Mouse (Mus musculus) kidney, adult 2 months (tissue): ENCODE measurements around the gene Adap2. TPM values are rescaled to one million over a fixed set of nuclear protein-coding genes. Genes with fewer than 3 reads are reported as not detected.
"Not testable (repeated sequence)": the region's sequence is repeated elsewhere in the genome, so short reads cannot be mapped to it uniquely, and the experiment has no call there.

ENCODE experiments used
- DNase-seq: peaks from one replicate; pipeline ENCODE4 v3.0.0; 2021
- H3K27ac ChIP-seq: fragments of 200-500 bp; 2 replicates; pipeline ENCODE4 v1.5.1; 2012; ENCODE audit warnings: low read depth, low read length, control low read depth, inconsistent platforms; ENCODE audit not compliant: insufficient read depth
- H3K27me3 ChIP-seq: fragments of 200-500 bp; replicated peaks from 2 replicates; pipeline ENCODE4 v1.6.1; 2012; ENCODE audit warnings: mild to moderate bottlenecking, moderate library complexity, low read length, inconsistent platforms; ENCODE audit not compliant: control insufficient read depth, insufficient read depth
- H3K36me3 ChIP-seq: fragments of 200-500 bp; 2 replicates; pipeline ENCODE4 v1.6.1; 2012; ENCODE audit warnings: mild to moderate bottlenecking, moderate library complexity, low read length, inconsistent platforms; ENCODE audit not compliant: control insufficient read depth, insufficient read depth
- H3K4me1 ChIP-seq: fragments of 200-500 bp; 2 replicates; pipeline ENCODE4 v1.6.1; 2011; ENCODE audit warnings: low read length; ENCODE audit not compliant: control insufficient read depth, insufficient read depth
- H3K4me3 ChIP-seq: fragments of 200-500 bp; 2 replicates; pipeline ENCODE4 v1.5.1; 2011; ENCODE audit warnings: mild to moderate bottlenecking, low read depth, low read length, control low read depth; ENCODE audit not compliant: insufficient read depth
- CTCF ChIP-seq: fragments of 200-500 bp; conservative IDR thresholded peaks from 2 replicates; pipeline ENCODE4 v1.5.1; 2011; ENCODE audit warnings: low read depth, mild to moderate bottlenecking, control low read depth, low read length, moderate library complexity, mixed read lengths; ENCODE audit not compliant: insufficient read depth, insufficient read length
- POLR2A ChIP-seq: fragments of 200-500 bp; IDR thresholded peaks from one replicate; pipeline ENCODE4 v1.6.1; 2011; ENCODE audit warnings: low read depth, low read length, control low read depth
- WGBS: fragments of 180-500 bp; shearing (Covaris S2); methylation state at CpG from one replicate; pipeline ENCODE4 v1.1.7; 2018; 5-methylcytosine and 5-hydroxymethylcytosine counted together
- polyA plus RNA-seq: library from polyadenylated mRNA; depleted of rRNA; stranded (reverse); fragments of >200 nt; gene quantifications from 2 replicates; pipeline ENCODE4 v1.2.3, GENCODE M21; 2012

Adap2 gene
- polyA plus RNA-seq, 1 experiment = 26.8 TPM

DNA sequence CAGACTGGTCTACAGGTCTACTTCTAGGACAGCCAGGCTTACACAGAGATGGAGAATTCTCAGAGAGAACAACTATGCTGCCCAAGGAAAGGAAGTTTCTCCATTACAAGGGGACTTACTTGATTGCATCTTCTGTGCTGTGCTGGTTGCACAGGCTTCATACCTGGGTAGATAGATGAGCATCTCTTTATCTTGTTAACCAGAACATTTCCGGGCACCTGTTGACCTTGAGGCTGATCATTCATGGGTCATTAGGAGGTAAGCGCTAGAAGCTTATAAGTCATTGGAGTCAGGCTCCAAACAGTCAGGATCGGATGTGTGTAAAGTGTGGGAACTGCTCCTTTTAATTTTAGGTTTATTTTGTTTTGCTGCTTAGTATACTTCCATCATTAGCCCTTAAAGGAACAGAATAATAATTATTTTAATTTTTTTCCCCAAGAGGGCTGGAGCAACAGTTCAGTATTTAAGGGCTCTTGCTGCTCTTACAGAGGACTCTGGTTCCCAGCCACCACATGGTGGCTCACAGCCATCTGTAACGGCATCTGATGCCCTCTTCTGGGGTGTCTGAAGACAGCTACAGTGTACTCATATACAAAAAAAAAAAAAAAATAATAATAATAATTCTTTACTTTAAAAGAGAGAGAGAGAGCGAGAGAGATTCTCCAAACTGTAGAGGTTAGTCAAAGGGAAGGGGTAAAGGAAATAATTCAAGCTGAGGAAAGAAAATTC is 27.3 kb downstream of the Adap2 start:
- Histone ChIP-seq H3K4me3 (no peak overlapping the region), H3K4me1 (peaks cover 4% of the 10 kb centered on the region; the same call in 1 of the 2 replicates), H3K27ac (no peak overlapping the region), H3K36me3 (no peaks in the 10 kb centered on the region), H3K27me3 (no peaks in the 10 kb centered on the region)
- TF ChIP-seq POLR2A = no peak
- 0 out of 2 replicates have a peak, but pooled peaks have one; percentile 15 for TF ChIP-seq CTCF
- DNase-seq = no peak
- WGBS = 78% methylated on average over 5 of the region's 5 CpGs

DNA sequence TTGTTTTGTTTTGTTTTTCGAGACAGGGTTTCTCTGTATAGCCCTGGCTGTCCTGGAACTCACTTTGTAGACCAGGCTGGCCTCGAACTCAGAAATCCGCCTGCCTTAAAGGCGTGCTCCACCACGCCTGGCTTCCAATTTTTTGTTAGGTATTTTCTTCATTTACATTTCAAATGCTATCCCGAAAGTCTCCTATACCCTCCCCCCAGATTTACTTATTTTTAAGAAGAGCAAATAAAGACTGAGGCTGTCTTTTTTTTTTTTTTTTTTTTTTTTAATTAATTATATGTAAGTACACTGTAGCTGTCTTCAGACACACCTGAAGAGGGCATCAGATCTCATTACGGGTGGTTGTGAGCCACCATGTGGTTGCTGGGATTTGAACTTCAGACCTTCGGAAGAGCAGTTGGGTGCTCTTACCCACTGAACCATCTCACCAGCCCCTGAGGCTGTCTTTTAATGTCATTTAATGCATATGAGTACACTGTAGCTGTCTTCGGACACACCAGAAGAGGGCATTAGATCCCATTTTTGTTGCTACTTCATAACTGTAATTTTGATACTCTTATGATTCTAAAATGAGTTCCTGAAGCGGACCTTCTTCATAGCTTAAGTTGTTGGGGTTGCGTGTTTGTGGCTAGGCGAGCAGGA is 29.3 kb downstream of the Adap2 start:
- peak overlapping the region; percentile 96 for H3K4me3 ChIP-seq
- H3K36me3 ChIP-seq, H3K4me1 ChIP-seq, H3K27me3 ChIP-seq, DNase-seq, H3K27ac ChIP-seq: not testable (repeated sequence)
- WGBS = 39% methylated on average over 12 of the region's 12 CpGs

DNA sequence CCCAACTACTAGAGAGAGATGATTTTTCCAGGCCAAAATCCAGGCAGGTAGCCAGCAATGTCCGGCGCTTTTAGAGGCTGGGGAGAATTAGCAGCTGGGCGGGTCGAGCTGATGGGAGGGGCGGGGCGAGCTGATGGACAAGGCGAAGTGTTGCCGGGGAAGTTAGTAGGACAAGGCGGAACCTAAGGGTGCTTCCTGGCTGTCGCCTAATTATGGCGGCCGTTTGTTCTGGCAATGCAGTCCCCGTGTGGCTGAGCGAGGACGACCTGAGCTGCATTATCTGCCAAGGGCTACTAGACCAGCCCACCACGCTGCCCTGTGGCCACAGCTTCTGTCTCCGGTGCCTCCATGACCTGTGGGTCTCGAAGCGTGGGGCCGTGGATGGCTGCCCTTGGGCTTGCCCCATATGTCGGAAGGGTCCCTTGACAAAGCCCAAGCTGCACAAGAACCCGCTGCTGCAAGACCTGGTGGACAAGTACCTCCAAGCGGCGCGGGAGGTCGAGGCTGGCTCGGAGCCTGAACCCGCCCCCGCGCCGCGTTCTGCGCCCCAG is 29.9 kb downstream of the Adap2 start, which contains the start of gene Rnf135:
TSS of gene Rnf135 (plus strand) at position 147 of the 551 bp plus-strand sequence.
- no peaks in the 10 kb centered on the region for H3K27me3 ChIP-seq
- peak within 1 kb of the TSS; percentile 96 for H3K4me3 ChIP-seq
- H3K27ac ChIP-seq = peak within 1 kb of the TSS; percentile 95
- H3K36me3 ChIP-seq = no peaks in the 10 kb centered on the region
- WGBS = under 1% methylated on average over 33 of the region's 33 CpGs
- H3K4me1 ChIP-seq = no peaks in the 10 kb centered on the region; the same call in 1 of the 2 replicates
- DNase-seq = peak; percentile 97
- peak; percentile 92 for TF ChIP-seq POLR2A
- TF ChIP-seq CTCF = no peak

DNA sequence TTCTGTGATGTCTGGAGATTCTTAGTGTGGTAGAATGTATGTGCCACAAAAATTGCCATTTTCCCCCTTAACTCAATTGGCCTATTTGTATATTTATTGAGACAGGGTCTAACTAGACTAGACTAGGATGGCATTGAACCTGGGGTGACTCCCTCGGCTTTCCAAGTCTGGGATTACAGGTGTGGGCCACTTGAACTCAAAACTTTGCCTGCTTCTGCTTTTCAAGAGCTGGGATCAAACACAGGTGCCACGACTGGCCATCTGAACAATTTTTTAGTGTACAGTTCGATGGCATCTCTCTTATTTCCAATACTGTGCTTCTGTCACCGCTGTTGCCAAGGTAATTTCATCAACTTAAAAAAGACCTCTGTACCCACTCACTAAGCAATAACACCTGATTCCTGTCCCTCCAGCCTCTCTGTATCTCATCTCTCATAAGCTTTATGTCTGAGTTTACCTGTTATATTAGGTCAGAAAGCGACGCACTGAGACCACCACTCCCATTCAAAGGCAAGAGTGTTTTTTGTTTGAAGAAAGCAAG is 30.7 kb downstream of the Adap2 start:
- H3K4me3 ChIP-seq = peak overlapping the region; percentile 96
- no peak overlapping the region for H3K27ac ChIP-seq
- no peak for TF ChIP-seq POLR2A
- TF ChIP-seq CTCF = no peak
- no peaks in the 10 kb centered on the region for H3K27me3 ChIP-seq
- H3K36me3 ChIP-seq = no peaks in the 10 kb centered on the region; the same call in 1 of the 2 replicates
- no peak for DNase-seq
- WGBS = 70% methylated on average over 6 of the region's 6 CpGs
- H3K4me1 ChIP-seq = no peaks in the 10 kb centered on the region; the same call in 1 of the 2 replicates

DNA sequence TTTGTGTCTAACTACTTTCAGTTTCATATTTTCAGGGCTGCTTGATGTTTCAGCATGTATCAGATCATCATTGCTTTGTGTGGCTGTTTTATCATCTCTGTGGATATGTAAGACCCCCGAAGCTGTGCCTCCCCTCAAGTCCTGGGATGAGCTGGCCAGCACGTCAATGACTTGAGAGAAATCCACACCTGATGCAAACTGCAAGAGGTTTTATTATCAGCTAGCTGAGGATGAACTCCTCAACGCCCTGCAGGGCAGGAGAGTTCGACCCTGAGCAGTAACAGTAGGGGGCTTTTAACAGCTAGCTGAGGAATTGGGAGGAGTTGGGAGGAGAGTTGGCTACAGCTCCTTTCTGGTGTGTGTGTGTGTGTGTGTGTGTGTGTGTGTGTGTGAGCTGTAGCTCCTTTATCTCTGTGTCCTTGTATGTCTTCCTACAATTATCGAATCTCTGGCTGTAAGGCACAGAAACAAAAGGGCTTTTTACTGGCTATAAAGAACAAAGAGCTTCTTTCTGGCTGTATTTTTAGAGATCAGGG is 31.6 kb downstream of the Adap2 start:
- 62% methylated on average over 5 of the region's 5 CpGs for WGBS
- not testable (repeated sequence) for H3K4me3 ChIP-seq, H3K27ac ChIP-seq, H3K27me3 ChIP-seq, H3K36me3 ChIP-seq, H3K4me1 ChIP-seq, DNase-seq

DNA sequence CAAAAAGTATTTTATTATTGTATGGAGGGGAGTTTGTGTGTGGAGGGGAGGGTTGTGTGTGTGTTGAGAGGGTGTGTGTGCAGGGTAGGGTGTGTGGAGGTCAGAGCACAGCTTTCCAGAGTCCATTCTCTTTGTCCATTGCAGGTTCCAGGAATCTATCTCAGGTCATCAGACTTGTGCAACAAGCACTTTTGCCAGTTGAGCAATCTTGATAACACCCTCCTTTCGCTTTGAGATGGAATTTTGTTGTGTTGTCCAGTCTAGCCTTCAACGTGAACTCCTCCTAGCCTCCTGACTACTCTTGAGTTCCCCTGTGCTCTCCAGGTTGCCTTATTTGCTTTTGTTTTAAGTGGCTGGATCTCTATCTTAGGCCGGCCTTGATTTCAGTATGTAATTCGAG is 36.4 kb downstream of the Adap2 start:
- Histone ChIP-seq H3K27ac (no peak overlapping the region), H3K4me1 (no peaks in the 10 kb centered on the region), H3K36me3 (no peaks in the 10 kb centered on the region; the same call in none of the 2 replicates), H3K27me3 (no peaks in the 10 kb centered on the region), H3K4me3 (no peak overlapping the region)
- TF ChIP-seq POLR2A (no peak), CTCF (no peak)
- WGBS = 65% methylated on average over 4 of the region's 4 CpGs
- no peak for DNase-seq

DNA sequence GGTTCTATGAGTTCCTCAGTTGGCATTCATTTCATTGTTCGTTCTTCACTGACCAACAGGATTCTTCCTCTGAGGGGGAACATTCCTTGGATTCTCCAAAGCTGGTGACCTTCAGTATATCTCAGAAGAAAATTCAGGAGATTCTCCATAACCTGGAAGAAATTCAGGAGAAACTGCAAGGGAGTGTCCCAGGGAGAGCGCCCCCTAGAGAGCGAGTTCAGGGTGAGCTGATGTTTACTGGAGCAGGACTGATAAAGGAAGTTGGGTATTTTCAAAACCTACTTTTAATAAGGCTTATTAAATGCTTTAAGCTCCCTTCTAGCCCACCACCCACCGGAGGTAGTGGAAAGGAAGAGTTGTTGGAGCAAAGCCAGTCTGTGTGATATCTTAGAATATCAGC is 39.9 kb downstream of the Adap2 start:
- TF ChIP-seq CTCF = peak; percentile 42; the same call in 1 of the 2 replicates
- no peak for TF ChIP-seq POLR2A
- no peak overlapping the region for H3K27ac ChIP-seq
- no peak overlapping the region for H3K4me3 ChIP-seq
- DNase-seq = no peak
- no peaks in the 10 kb centered on the region for H3K4me1 ChIP-seq
- WGBS = 73% methylated on average over 4 of the region's 4 CpGs
- no peaks in the 10 kb centered on the region; the same call in none of the 2 replicates for H3K36me3 ChIP-seq
- no peaks in the 10 kb centered on the region for H3K27me3 ChIP-seq
